Mouse (Mus musculus): ENCODE results near the gene Cacng4. TPM values are rescaled to one million over a fixed set of nuclear protein-coding genes. Genes with fewer than 3 reads are reported as not detected.

Cacng4 gene
- 0.56 TPM for total RNA-seq (2023)

DNA sequence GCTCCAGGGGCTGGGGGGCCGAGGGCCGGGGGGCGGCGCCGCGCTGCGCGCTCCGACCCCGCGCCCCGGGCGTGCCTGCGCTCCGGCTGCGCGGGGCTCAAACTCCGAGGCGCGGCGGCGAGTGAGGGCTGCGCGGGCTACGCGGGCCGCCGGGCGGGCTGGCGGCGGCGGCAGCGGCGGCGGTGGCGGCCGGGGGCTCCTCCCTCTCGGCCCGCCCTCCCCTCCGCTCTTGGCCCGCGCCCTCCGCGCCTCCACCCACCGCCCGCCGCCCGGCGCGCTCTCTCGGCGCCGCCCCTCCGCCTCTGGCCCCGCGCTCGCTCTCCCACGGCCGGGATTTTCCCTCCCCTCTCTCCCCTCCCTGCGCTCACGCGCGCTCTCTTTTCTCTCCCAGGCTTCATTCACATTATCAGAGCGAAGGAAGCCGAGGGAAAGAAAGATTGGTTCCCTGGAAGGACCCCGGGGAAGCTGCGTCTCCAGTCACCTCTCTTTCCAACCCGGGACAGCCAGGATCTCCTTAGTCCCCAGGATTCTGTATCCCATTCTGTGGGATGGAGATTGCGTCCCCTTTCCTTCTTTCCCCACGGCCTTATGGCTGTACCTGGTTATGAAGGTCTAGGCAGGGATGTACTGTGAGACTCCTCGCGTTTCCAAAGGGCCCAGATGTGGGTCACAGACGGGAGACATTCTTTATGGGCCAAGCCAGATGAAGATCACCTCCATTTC is at the start of gene Cacng4:
Gene Cacng4 (minus strand): TSS at position 11 of the 723 bp plus-strand sequence.

GRCm38 (mm10) chr11:107716332-107716938 is 77.9 kb downstream of the Cacng4 start, which contains the start of gene Cacng1:
Gene Cacng1, minus strand, starts transcription at chr11:107716522.

Other genes starting within 250 kb of the Cacng4 start
- gene Helz, start 246.6 kb downstream of the Cacng4 start, total RNA-seq (2023): 90.0 TPM
- gene Cacng1, start 78.0 kb downstream of the Cacng4 start, total RNA-seq (2023): not detected
- not detected for gene Cacng5, start 120.5 kb upstream of the Cacng4 start, total RNA-seq (2023)